ENCODE assay signal across 11 mouse cellular contexts in genomic region chr7:141340023-141340422, GRCm38 (mm10). TPM values are rescaled to one million over a fixed set of nuclear protein-coding genes. Genes with fewer than 3 reads are reported as not detected.
DNase-seq lines count a peak whose midpoint lies in the region; ATAC-seq and TF ChIP-seq lines count a peak whose summit lies in the region.
"Had no signal": no experiment of that assay in that cellular context is flagged by ENCODE, and none has a peak within 500 bp of the region (broad histone marks: within the 10 kb centered on the region; RNA-seq: fewer than 3 reads in every experiment).

No protein-coding gene starts in this region.

- H3K36me3 ChIP-seq in heart, embryonic 14.5 days (ENCODE audit: control insufficient read depth, insufficient read depth, low read length): no peaks in the 10 kb centered on the region; the same call in 1 of the 2 replicates
- H3K36me3 ChIP-seq in heart, embryonic 12.5 days: peaks cover 10% of the 10 kb centered on the region
- H3K36me3 ChIP-seq in kidney, postnatal 0 days (ENCODE audit: insufficient read depth, low read length): no peaks in the 10 kb centered on the region
- H3K36me3 ChIP-seq in liver, postnatal 0 days (replicated peaks; ENCODE audit: insufficient read depth, low read length): peaks cover 4% of the 10 kb centered on the region
- H3K36me3 ChIP-seq: heart, embryonic 15.5 days had no signal

- no peak for TF ChIP-seq EP300 in liver, postnatal 0 days (IDR thresholded peaks at IDR 0.05; ENCODE audit: low read depth)

- peak; percentile 67 for DNase-seq in ZHBTc4 (ENCODE audit: low read depth, low spot score)
- no peak for DNase-seq in kidney, postnatal 0 days (ENCODE audit: low spot score)
- DNase-seq in liver, postnatal 0 days: no peak
- DNase-seq in urinary bladder, postnatal 14 days (ENCODE audit: low spot score): no peak
- no peak for DNase-seq in spleen, postnatal 14 days (ENCODE audit: low spot score in 2 of 2)
- DNase-seq in cerebellum, adult 11 months: no peak
- DNase-seq: cerebellum, adult 18-20 months had no signal

- no peak for TF ChIP-seq CTCF in kidney, postnatal 0 days (IDR thresholded peaks at IDR 0.05; ENCODE audit: low read depth)
- no peak for TF ChIP-seq CTCF in liver, postnatal 0 days (IDR thresholded peaks at IDR 0.05; ENCODE audit: low read depth)

- H3K4me1 ChIP-seq in heart, embryonic 14.5 days (ENCODE audit: control insufficient read depth in 2 of 2, insufficient read depth in 2 of 2, low read length in 2 of 2): peaks cover 3 to 6% of the 10 kb centered on the region in 2 experiments
- peaks cover 8% of the 10 kb centered on the region for H3K4me1 ChIP-seq in heart, embryonic 12.5 days (replicated peaks)
- H3K4me1 ChIP-seq in kidney, postnatal 0 days (replicated peaks; ENCODE audit: insufficient read depth, low read length): peaks cover 5% of the 10 kb centered on the region; the same call in 1 of the 2 replicates
- peaks cover 31% of the 10 kb centered on the region for H3K4me1 ChIP-seq in liver, postnatal 0 days (ENCODE audit: insufficient read depth)

- no peak for ATAC-seq in heart, embryonic 14.5 days (ENCODE audit: insufficient number of reproducible peaks, insufficient read depth, low FRiP score, low read depth)
- ATAC-seq in heart, embryonic 12.5 days (ENCODE audit: insufficient number of reproducible peaks, low FRiP score): no peak
- peak; percentile 15 for ATAC-seq in kidney, postnatal 0 days (replicated peaks; ENCODE audit: low FRiP score, low read depth)
- ATAC-seq in liver, postnatal 0 days: 0 out of 2 replicates have a peak, but pooled peaks have one; percentile 1

- H3K27ac ChIP-seq in heart, embryonic 14.5 days (replicated peaks in 1 of 2; ENCODE audit: control insufficient read depth in 1 of 2, insufficient read depth in 1 of 2, low read depth in 2 of 2, low read length in 2 of 2): no peak overlapping the region
- no peak overlapping the region for H3K27ac ChIP-seq in heart, embryonic 12.5 days (ENCODE audit: poor library complexity, severe bottlenecking)
- peak overlapping the region; percentile 83 for H3K27ac ChIP-seq in kidney, postnatal 0 days
- peak overlapping the region; percentile 92 for H3K27ac ChIP-seq in liver, postnatal 0 days (ENCODE audit: low read depth)
- H3K27ac ChIP-seq: heart, embryonic 15.5 days had no signal

- no peaks in the 10 kb centered on the region for H3K9me3 ChIP-seq in heart, embryonic 14.5 days (ENCODE audit: control insufficient read depth, low read length)
- H3K9me3 ChIP-seq in heart, embryonic 12.5 days (replicated peaks): no peaks in the 10 kb centered on the region
- H3K9me3 ChIP-seq in kidney, postnatal 0 days (replicated peaks; ENCODE audit: low read length): no peaks in the 10 kb centered on the region
- H3K9me3 ChIP-seq in liver, postnatal 0 days (ENCODE audit: low read length): no peaks in the 10 kb centered on the region
- H3K9me3 ChIP-seq: heart, embryonic 15.5 days had no signal

- 80% methylated on average over 7 of the region's 7 CpGs for WGBS in heart, embryonic 14.5 days
- WGBS in heart, embryonic 12.5 days: 80% methylated on average over 7 of the region's 7 CpGs
- 59% methylated on average over 7 of the region's 7 CpGs for WGBS in kidney, postnatal 0 days
- WGBS in liver, postnatal 0 days (ENCODE audit: insufficient replicate concordance): 64% methylated on average over 7 of the region's 7 CpGs

- H3K9ac ChIP-seq in heart, embryonic 14.5 days (ENCODE audit: low read length): peak overlapping the region; percentile 25; the same call in 1 of the 2 replicates
- H3K9ac ChIP-seq in heart, embryonic 12.5 days: no peak overlapping the region
- H3K9ac ChIP-seq in kidney, postnatal 0 days (ENCODE audit: low read depth, low read length): peak overlapping the region; percentile 59
- H3K9ac ChIP-seq in liver, postnatal 0 days (replicated peaks): peak overlapping the region; percentile 67
- H3K9ac ChIP-seq: heart, embryonic 15.5 days had no signal

- H3K4me2 ChIP-seq in heart, embryonic 14.5 days (ENCODE audit: low read length): no peak overlapping the region
- no peak overlapping the region for H3K4me2 ChIP-seq in heart, embryonic 12.5 days
- H3K4me2 ChIP-seq in kidney, postnatal 0 days (ENCODE audit: low read length): peak overlapping the region; percentile 47
- H3K4me2 ChIP-seq in liver, postnatal 0 days (ENCODE audit: low read depth, low read length): peak overlapping the region; percentile 73
- H3K4me2 ChIP-seq: heart, embryonic 15.5 days had no signal

- H3K27me3 ChIP-seq in heart, embryonic 14.5 days (ENCODE audit: control insufficient read depth, insufficient read depth, low read length): 0 out of 2 replicates have a peak, but pooled peaks cover 3% of the 10 kb centered on the region
- H3K27me3 ChIP-seq in heart, embryonic 12.5 days (replicated peaks): peaks cover 36% of the 10 kb centered on the region
- no peaks in the 10 kb centered on the region for H3K27me3 ChIP-seq in kidney, postnatal 0 days (ENCODE audit: insufficient read depth, low read length)
- no peaks in the 10 kb centered on the region for H3K27me3 ChIP-seq in liver, postnatal 0 days (ENCODE audit: insufficient read depth, low read length)

- H3K4me3 ChIP-seq in heart, embryonic 14.5 days (ENCODE audit: control insufficient read depth in 1 of 2, insufficient read depth in 1 of 2, low read depth in 1 of 2, low read length in 2 of 2): no peak overlapping the region
- H3K4me3 ChIP-seq in heart, embryonic 12.5 days: no peak overlapping the region
- peak overlapping the region; percentile 31; the same call in 1 of the 2 replicates for H3K4me3 ChIP-seq in kidney, postnatal 0 days (replicated peaks; ENCODE audit: low read depth, low read length)
- H3K4me3 ChIP-seq in liver, postnatal 0 days (ENCODE audit: low read depth, low read length): peak overlapping the region; percentile 51
- H3K4me3 ChIP-seq: heart, embryonic 15.5 days; myocyte had no signal

RNA-seq across cellular contexts. Expression of gene Eps8l2, which starts 1.3 kb away (rescaled TPM):
- 0.76 TPM in 1 of 2 replicates, not detected in the other for polyA plus RNA-seq in heart, embryonic 14.5 days (2014; fragmentation: Nextera tagmentation; extraction: Ambion mirVana)
- 0.73 and 1.3 TPM in 2 replicates for polyA plus RNA-seq in heart, embryonic 12.5 days (2016; fragmentation: Nextera tagmentation; extraction: Ambion mirVana)
- 76.5 and 77.1 TPM in 2 replicates for polyA plus RNA-seq in kidney, postnatal 0 days (2015; fragmentation: Nextera tagmentation; extraction: Ambion mirVana)
- polyA plus RNA-seq in liver, postnatal 0 days (2015; fragmentation: Nextera tagmentation; extraction: Ambion mirVana): 22.2 and 25.4 TPM in 2 replicates

RNA-seq across cellular contexts. Expression of gene Tmem80, which starts 12.5 kb away (rescaled TPM):
- 17.6 and 22.2 TPM in 2 replicates for polyA plus RNA-seq in heart, embryonic 14.5 days (2014; fragmentation: Nextera tagmentation; extraction: Ambion mirVana)
- 37.4 and 40.1 TPM in 2 replicates for polyA plus RNA-seq in heart, embryonic 12.5 days (2016; fragmentation: Nextera tagmentation; extraction: Ambion mirVana)
- polyA plus RNA-seq in kidney, postnatal 0 days (2015; fragmentation: Nextera tagmentation; extraction: Ambion mirVana): 40.5 and 45.3 TPM in 2 replicates
- polyA plus RNA-seq in liver, postnatal 0 days (2015; fragmentation: Nextera tagmentation; extraction: Ambion mirVana): 9.2 and 11.9 TPM in 2 replicates

RNA-seq across cellular contexts. Expression of gene Deaf1, which starts 12.5 kb away (rescaled TPM):
- 36.9 and 42.1 TPM in 2 replicates for polyA plus RNA-seq in heart, embryonic 14.5 days (2014; fragmentation: Nextera tagmentation; extraction: Ambion mirVana)
- polyA plus RNA-seq in heart, embryonic 12.5 days (2016; fragmentation: Nextera tagmentation; extraction: Ambion mirVana): 34.3 and 35.6 TPM in 2 replicates
- polyA plus RNA-seq in kidney, postnatal 0 days (2015; fragmentation: Nextera tagmentation; extraction: Ambion mirVana): 64.1 and 64.2 TPM in 2 replicates
- polyA plus RNA-seq in liver, postnatal 0 days (2015; fragmentation: Nextera tagmentation; extraction: Ambion mirVana): 10.7 and 11.9 TPM in 2 replicates

RNA-seq across cellular contexts. Expression of gene Drd4, which starts 48.2 kb away (rescaled TPM):
- polyA plus RNA-seq in heart, embryonic 14.5 days (2014; fragmentation: Nextera tagmentation; extraction: Ambion mirVana): not detected in 2 replicates
- polyA plus RNA-seq in heart, embryonic 12.5 days (2016; fragmentation: Nextera tagmentation; extraction: Ambion mirVana): 0.06 and 0.15 TPM in 2 replicates
- polyA plus RNA-seq in kidney, postnatal 0 days (2015; fragmentation: Nextera tagmentation; extraction: Ambion mirVana): 1.8 and 2.2 TPM in 2 replicates
- polyA plus RNA-seq in liver, postnatal 0 days (2015; fragmentation: Nextera tagmentation; extraction: Ambion mirVana): not detected in 2 replicates
- polyA plus RNA-seq: myocyte had no signal

RNA-seq across cellular contexts. Expression of gene Taldo1, which starts 52.0 kb away (rescaled TPM):
- 216 and 221 TPM in 2 replicates for polyA plus RNA-seq in heart, embryonic 14.5 days (2014; fragmentation: Nextera tagmentation; extraction: Ambion mirVana)
- polyA plus RNA-seq in heart, embryonic 12.5 days (2016; fragmentation: Nextera tagmentation; extraction: Ambion mirVana): 276 and 284 TPM in 2 replicates
- 420 and 440 TPM in 2 replicates for polyA plus RNA-seq in kidney, postnatal 0 days (2015; fragmentation: Nextera tagmentation; extraction: Ambion mirVana)
- polyA plus RNA-seq in liver, postnatal 0 days (2015; fragmentation: Nextera tagmentation; extraction: Ambion mirVana): 246 and 265 TPM in 2 replicates

Comparison
In these comparisons a context has a peak if more than half of its experiments do, and no peak if none do; other contexts are left out.
1. ATAC-seq: peak in kidney, postnatal 0 days (single experiment) and liver, postnatal 0 days (single experiment); none in heart, embryonic 14.5 days (single experiment) and heart, embryonic 12.5 days (single experiment).
2. H3K27ac ChIP-seq: peak in kidney, postnatal 0 days (single experiment) and liver, postnatal 0 days (single experiment); none in heart, embryonic 14.5 days (0 of 2) and heart, embryonic 12.5 days (single experiment).
3. H3K4me2 ChIP-seq: peak in kidney, postnatal 0 days (single experiment) and liver, postnatal 0 days (single experiment); none in heart, embryonic 14.5 days (single experiment) and heart, embryonic 12.5 days (single experiment).
4. H3K4me3 ChIP-seq: peak in kidney, postnatal 0 days (single experiment) and liver, postnatal 0 days (single experiment); none in heart, embryonic 14.5 days (0 of 2) and heart, embryonic 12.5 days (single experiment).